Mouse (Mus musculus) intestine, embryonic 14.5 days (tissue): ENCODE results near the gene Smg6. TPM values are rescaled to one million over a fixed set of nuclear protein-coding genes. Genes with fewer than 3 reads are reported as not detected.

Source experiments
- ATAC-seq: fragments of 200-750 bp; cut with Nextera tagmentation; replicated peaks from 2 replicates; pipeline ENCODE4 v1.8.0; 2017; ENCODE audit warnings: low read depth, moderate number of reproducible peaks, moderate TSS enrichment, moderate library complexity; ENCODE audit not compliant: low FRiP score, low TSS enrichment
- DNase-seq: peaks from one replicate; pipeline ENCODE4 v3.0.0-alpha.2; 2018; ENCODE audit warnings: low spot score
- H3K27ac ChIP-seq: fragments of 300-500 bp; sonication (generic); 2 replicates; pipeline ENCODE4 v1.5.1; 2014; ENCODE audit warnings: low read depth, mild to moderate bottlenecking, control low read depth
- H3K27me3 ChIP-seq: fragments of 300-500 bp; sonication (generic); replicated peaks from 2 replicates; pipeline ENCODE4 v1.6.1; 2014; ENCODE audit warnings: low read length, control low read depth; ENCODE audit not compliant: control insufficient read depth, insufficient read depth
- H3K36me3 ChIP-seq: fragments of 300-500 bp; sonication (generic); 2 replicates; pipeline ENCODE4 v1.6.1; 2014; ENCODE audit warnings: low read length, control low read depth; ENCODE audit not compliant: control insufficient read depth, insufficient read depth
- H3K4me1 ChIP-seq: fragments of 300-500 bp; sonication (generic); replicated peaks from 2 replicates; pipeline ENCODE4 v1.6.1; 2014; ENCODE audit warnings: low read length, control low read depth, mixed read lengths; ENCODE audit not compliant: control insufficient read depth, insufficient read depth
- H3K4me2 ChIP-seq: fragments of 300-500 bp; sonication (generic); 2 replicates; pipeline ENCODE4 v1.6.1; 2014; ENCODE audit warnings: low read length
- H3K4me3 ChIP-seq: fragments of 300-500 bp; sonication (generic); 2 replicates; pipeline ENCODE4 v1.5.1; 2014; ENCODE audit warnings: low read depth, low read length, control low read depth, mixed read lengths
- H3K9ac ChIP-seq: fragments of 300-500 bp; sonication (generic); 2 replicates; pipeline ENCODE4 v1.6.1; 2014; ENCODE audit warnings: mild to moderate bottlenecking, low read length
- H3K9me3 ChIP-seq: fragments of 300-500 bp; sonication (generic); 2 replicates; pipeline ENCODE4 v1.6.1; 2016; ENCODE audit warnings: low read length, control low read depth; ENCODE audit not compliant: control insufficient read depth
- WGBS: fragments of 180-500 bp; shearing (Covaris S2); extraction: QIAGEN DNeasy Blood & Tissue Kit; methylation state at CpG from one replicate; pipeline ENCODE4 v1.1.7; 2014; 5-methylcytosine and 5-hydroxymethylcytosine counted together
- polyA plus RNA-seq: library from polyadenylated mRNA; unstranded; fragments of >200 nt; fragmentation: Nextera tagmentation; extraction: Ambion mirVana; gene quantifications from 2 replicates; pipeline ENCODE4 v1.2.1, GENCODE M21; 2014

Gene Smg6
- polyA plus RNA-seq, 1 experiment from 2014 or later = 15.3 TPM

DNA sequence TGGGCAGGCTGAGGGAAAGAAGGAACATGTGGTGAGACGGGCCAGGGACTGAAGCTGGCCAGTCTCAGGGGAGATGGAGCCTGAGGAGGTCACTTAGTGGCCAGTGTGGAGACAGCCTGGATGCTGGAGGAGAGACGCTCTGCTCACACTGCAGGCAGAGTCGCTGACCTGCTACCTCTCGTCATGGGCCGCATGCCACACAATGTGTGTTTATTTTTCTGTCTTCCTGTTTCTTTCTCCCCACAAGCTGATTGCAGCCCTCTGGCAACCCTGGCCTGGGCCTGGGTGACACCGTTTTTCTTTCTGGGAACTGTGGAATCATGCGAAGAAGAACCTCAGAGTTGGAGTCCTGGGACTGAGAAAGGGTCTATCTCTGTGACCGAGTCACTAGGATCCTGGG is 276.1 kb downstream of the Smg6 start:
- H3K4me1 ChIP-seq = 0 out of 2 replicates have a peak, but pooled peaks cover 3% of the 10 kb centered on the region
- WGBS = 42% methylated on average over 8 of the region's 8 CpGs
- no peak overlapping the region for H3K4me2 ChIP-seq
- DNase-seq = no peak
- no peak for ATAC-seq
- H3K4me3 ChIP-seq = no peak overlapping the region
- H3K27me3 ChIP-seq = peaks cover 17% of the 10 kb centered on the region; the same call in 1 of the 2 replicates
- no peak overlapping the region for H3K9ac ChIP-seq
- H3K36me3 ChIP-seq = no peaks in the 10 kb centered on the region
- no peaks in the 10 kb centered on the region for H3K9me3 ChIP-seq
- H3K27ac ChIP-seq = no peak overlapping the region

DNA sequence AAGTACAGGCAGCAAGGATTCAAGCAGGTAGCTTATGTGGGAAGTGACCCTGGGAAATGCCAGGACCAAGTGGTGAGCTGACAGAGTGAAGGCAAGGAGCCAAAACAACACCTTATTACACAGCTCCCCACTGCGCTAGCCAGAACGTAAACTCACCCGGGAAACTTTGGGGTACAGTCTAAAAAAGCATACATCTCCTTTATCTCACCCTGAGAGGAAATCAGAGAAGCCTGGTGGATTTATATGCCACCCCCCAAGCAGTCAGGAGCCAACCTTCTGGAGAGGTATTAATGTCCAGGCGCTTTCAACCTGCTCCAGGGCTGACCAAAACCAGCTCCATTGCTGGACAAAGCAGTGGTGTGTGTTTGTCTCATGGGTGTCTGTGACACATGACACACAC is 278.3 kb downstream of the Smg6 start:
- 80% methylated on average over 4 of the region's 4 CpGs for WGBS
- H3K27me3 ChIP-seq = no peaks in the 10 kb centered on the region
- ATAC-seq (no peak), DNase-seq (no peak)
- no peak overlapping the region for H3K9ac ChIP-seq
- H3K4me1 ChIP-seq = peaks cover 7% of the 10 kb centered on the region; the same call in 1 of the 2 replicates
- H3K36me3 ChIP-seq = no peaks in the 10 kb centered on the region
- no peak overlapping the region for H3K27ac ChIP-seq
- H3K4me2 ChIP-seq = no peak overlapping the region
- H3K4me3 ChIP-seq = no peak overlapping the region
- no peaks in the 10 kb centered on the region for H3K9me3 ChIP-seq

DNA sequence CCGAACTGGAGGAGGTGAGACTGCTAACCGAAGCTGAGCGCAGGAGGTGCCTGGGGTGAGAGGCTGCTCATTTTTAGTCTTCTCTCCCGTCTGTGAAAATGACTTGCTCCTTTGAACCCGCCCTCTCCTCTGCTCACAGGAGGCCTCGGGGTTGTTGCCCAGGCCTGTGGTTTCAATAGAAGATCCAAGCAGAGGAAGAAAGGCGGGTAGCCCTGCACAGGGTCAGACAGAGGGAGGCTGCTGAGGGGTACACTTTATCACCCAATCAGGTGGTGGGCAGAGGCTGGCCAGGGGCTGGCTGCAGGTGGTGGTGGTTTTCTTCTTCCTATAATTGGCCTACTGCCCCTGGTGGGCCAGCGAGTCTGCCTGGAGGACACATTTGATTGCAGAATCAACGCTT is 278.8 kb downstream of the Smg6 start:
- H3K4me1 ChIP-seq = peaks cover 7% of the 10 kb centered on the region; the same call in 1 of the 2 replicates
- no peaks in the 10 kb centered on the region for H3K36me3 ChIP-seq
- H3K4me3 ChIP-seq = no peak overlapping the region
- H3K4me2 ChIP-seq = no peak overlapping the region
- H3K9me3 ChIP-seq = no peaks in the 10 kb centered on the region
- WGBS = 58% methylated on average over 9 of the region's 9 CpGs
- no peaks in the 10 kb centered on the region for H3K27me3 ChIP-seq
- H3K27ac ChIP-seq = no peak overlapping the region
- no peak for DNase-seq
- no peak overlapping the region for H3K9ac ChIP-seq
- ATAC-seq = no peak

GRCm38 (mm10) chr11:75206347-75206746 is 280.7 kb downstream of the Smg6 start:
- ATAC-seq = peak; percentile 38; the same call in 1 of the 2 replicates
- no peak overlapping the region for H3K4me3 ChIP-seq
- H3K4me1 ChIP-seq = peaks cover 11% of the 10 kb centered on the region; the same call in 1 of the 2 replicates
- WGBS = 73% methylated on average over 4 of the region's 4 CpGs
- H3K4me2 ChIP-seq = no peak overlapping the region
- no peak overlapping the region for H3K27ac ChIP-seq
- H3K27me3 ChIP-seq = no peaks in the 10 kb centered on the region
- no peaks in the 10 kb centered on the region for H3K9me3 ChIP-seq
- DNase-seq = peak; percentile 58
- no peaks in the 10 kb centered on the region for H3K36me3 ChIP-seq
- H3K9ac ChIP-seq = no peak overlapping the region

DNA sequence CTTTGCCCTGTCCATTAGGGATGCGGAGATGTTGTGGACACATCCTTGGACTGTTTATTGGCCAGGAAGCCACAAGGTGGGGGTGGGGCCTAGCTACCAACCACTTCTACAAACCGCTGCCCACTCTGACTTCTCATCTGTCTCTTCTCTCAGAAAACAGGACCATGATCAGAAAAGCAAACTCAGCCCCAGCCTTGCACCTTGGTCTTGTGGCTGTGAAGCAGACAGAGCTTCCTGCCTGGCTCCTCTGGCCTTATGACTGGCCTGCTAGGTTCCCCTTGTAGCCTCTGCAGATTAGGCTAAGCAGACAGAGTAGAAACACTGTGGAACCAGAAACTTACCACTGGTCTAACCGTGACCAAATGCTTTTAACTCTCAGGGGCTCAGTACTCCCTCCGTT is 283.7 kb downstream of the Smg6 start:
- no peak overlapping the region for H3K4me3 ChIP-seq
- H3K36me3 ChIP-seq = no peaks in the 10 kb centered on the region
- no peak overlapping the region for H3K4me2 ChIP-seq
- no peak overlapping the region for H3K9ac ChIP-seq
- no peaks in the 10 kb centered on the region for H3K27me3 ChIP-seq
- H3K27ac ChIP-seq = no peak overlapping the region
- 72% methylated on average over 4 of the region's 4 CpGs for WGBS
- no peaks in the 10 kb centered on the region for H3K9me3 ChIP-seq
- DNase-seq = no peak
- no peak for ATAC-seq
- peaks cover 21% of the 10 kb centered on the region for H3K4me1 ChIP-seq

- WGBS = 75% methylated on average over 4 of the region's 4 CpGs
- no peak for ATAC-seq
Measured at GRCm38 (mm10) chr11:75210093-75210492, 284.5 kb downstream of the Smg6 start.

GRCm38 (mm10) chr11:75210755-75211154 is 285.1 kb downstream of the Smg6 start:
- H3K27me3 ChIP-seq = no peaks in the 10 kb centered on the region
- no peak overlapping the region for H3K9ac ChIP-seq
- H3K4me1 ChIP-seq = peaks cover 21% of the 10 kb centered on the region
- H3K4me2 ChIP-seq = no peak overlapping the region
- no peaks in the 10 kb centered on the region for H3K36me3 ChIP-seq
- H3K9me3 ChIP-seq = no peaks in the 10 kb centered on the region
- ATAC-seq (no peak), DNase-seq (no peak)
- H3K27ac ChIP-seq = no peak overlapping the region
- H3K4me3 ChIP-seq = no peak overlapping the region
- WGBS = 58% methylated on average over 6 of the region's 6 CpGs

More at GRCm38 (mm10) chr11:75210093-75210492, 284.5 kb downstream of the Smg6 start:
- Histone ChIP-seq H3K36me3 (no peaks in the 10 kb centered on the region), H3K27ac (no peak overlapping the region), H3K27me3 (no peaks in the 10 kb centered on the region), H3K9ac (no peak overlapping the region), H3K9me3 (no peaks in the 10 kb centered on the region), H3K4me1 (peaks cover 21% of the 10 kb centered on the region), H3K4me2 (no peak overlapping the region), H3K4me3 (no peak overlapping the region)
- DNase-seq = no peak

DNA sequence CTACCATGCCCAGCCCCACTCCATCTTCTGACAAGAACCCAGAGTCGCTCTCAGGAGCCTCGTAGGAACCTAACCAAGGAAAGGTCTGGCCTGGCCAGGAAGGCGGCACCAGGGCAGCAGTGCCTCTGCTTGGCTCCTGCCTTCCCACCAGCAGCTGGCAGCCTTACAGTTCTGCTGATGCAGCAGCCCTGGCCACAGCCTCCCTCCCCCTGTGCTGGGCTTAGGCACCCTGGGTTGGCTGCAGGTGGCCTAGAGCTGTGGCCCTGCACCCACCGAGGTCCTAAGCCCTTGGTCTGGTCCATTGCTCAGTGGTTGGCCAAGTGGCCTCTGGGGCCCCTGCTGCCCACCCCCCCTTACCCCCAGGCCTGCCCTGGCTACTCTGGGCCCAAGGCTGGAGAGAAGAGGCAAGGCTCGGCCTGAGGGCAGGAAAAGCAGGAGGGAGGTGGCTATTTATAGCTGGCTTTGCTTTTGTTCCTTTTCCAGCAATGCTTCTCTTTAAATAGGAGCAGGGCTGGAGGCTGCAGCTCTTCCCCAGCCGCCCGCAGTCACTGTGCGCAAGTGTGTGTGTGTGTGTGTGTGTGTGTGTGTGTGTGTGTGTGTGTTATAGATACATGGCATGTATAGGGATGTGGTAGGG is 286.5 kb downstream of the Smg6 start:
- ATAC-seq (no peak), DNase-seq (no peak)
- Histone ChIP-seq H3K36me3 (no peaks in the 10 kb centered on the region), H3K9ac (no peak overlapping the region), H3K4me2 (no peak overlapping the region), H3K27ac (peak overlapping the region; percentile 43; the same call in 1 of the 2 replicates), H3K9me3 (no peaks in the 10 kb centered on the region), H3K4me1 (peaks cover 21% of the 10 kb centered on the region), H3K4me3 (no peak overlapping the region), H3K27me3 (no peaks in the 10 kb centered on the region)
- WGBS = 50% methylated on average over 8 of the region's 8 CpGs

- H3K27ac ChIP-seq = no peak overlapping the region
- no peak for ATAC-seq
Measured at GRCm38 (mm10) chr11:75212876-75213275, 287.3 kb downstream of the Smg6 start.

More at GRCm38 (mm10) chr11:75212876-75213275, 287.3 kb downstream of the Smg6 start:
- no peaks in the 10 kb centered on the region for H3K9me3 ChIP-seq
- peaks cover 21% of the 10 kb centered on the region for H3K4me1 ChIP-seq
- WGBS = 51% methylated on average over 3 of the region's 3 CpGs
- H3K36me3 ChIP-seq = no peaks in the 10 kb centered on the region
- no peak overlapping the region for H3K4me3 ChIP-seq
- no peaks in the 10 kb centered on the region for H3K27me3 ChIP-seq
- DNase-seq = no peak
- no peak overlapping the region for H3K4me2 ChIP-seq
- H3K9ac ChIP-seq = no peak overlapping the region
